Mouse (Mus musculus) gastrocnemius, adult 2 months (tissue): ENCODE results near the gene P4ha1. TPM values are rescaled to one million over a fixed set of nuclear protein-coding genes. Genes with fewer than 3 reads are reported as not detected.
"Not testable (repeated sequence)": the region's sequence is repeated elsewhere in the genome, so short reads cannot be mapped to it uniquely, and the experiment has no call there.

Experiments used
- DNase-seq: peaks from one replicate; pipeline ENCODE4 v3.0.0; 2022
- H3K27ac ChIP-seq: fragments of 200-600 bp; 2 replicates; pipeline ENCODE4 v1.8.1; 2022; ENCODE audit warnings: mild to moderate bottlenecking
- H3K4me3 ChIP-seq: fragments of 200-600 bp; 2 replicates; pipeline ENCODE4 v1.8.1; 2022; ENCODE audit warnings: mild to moderate bottlenecking, moderate library complexity
- CTCF ChIP-seq: fragments of 200-600 bp; IDR thresholded peaks from 2 replicates; pipeline ENCODE4 v1.8.1; 2022; ENCODE audit warnings: antibody characterized with exemption, mild to moderate bottlenecking, moderate library complexity
- intact Hi-C: fragments of 180-260 bp; cut with DNase I; formaldehyde crosslinking; loops from one replicate; pipeline ENCODE4 v1.15.1; 2025
- total RNA-seq, 2 experiments: library from RNA; stranded (reverse); gene quantifications; 2 replicates each; pipeline ENCODE4 v1.2.3; 2021

Gene P4ha1
- total RNA-seq, 2 experiments from 2014 or later = 32.5 to 49.8 TPM

- no peak for TF ChIP-seq CTCF
- DNase-seq = no peak
- intact Hi-C loops = no loop called here
- Histone ChIP-seq H3K4me3 (no peak overlapping the region), H3K27ac (no peak overlapping the region)
Measured at GRCm38 (mm10) chr10:59389652-59390051, 66.6 kb downstream of the P4ha1 start.

GRCm38 (mm10) chr10:59391907-59392306 is 68.8 kb downstream of the P4ha1 start:
- DNase-seq = no peak

DNA sequence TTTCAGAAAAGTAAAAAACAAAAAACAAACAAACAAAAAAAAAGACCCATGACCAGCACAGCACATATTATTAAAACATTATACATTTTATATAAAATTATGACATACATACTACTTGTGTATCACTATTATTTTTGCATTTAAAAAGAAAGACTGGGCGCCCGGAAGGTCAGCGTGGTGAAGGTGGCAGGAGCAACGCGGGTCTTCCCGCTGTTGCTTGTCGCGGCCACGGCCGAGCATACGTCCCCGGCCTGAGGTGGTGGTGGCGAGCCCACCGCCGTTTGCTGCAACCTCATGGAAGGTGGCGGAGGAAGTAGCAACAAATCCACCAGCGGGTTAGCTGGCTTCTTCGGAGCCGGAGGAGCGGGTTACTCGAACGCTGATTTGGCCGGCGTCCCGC is 72.4 kb downstream of the P4ha1 start, which contains the start of gene Gm10273:
Gene Gm10273, plus strand, starts transcription at position 172 of the 400 bp plus-strand sequence.
- DNase-seq, H3K4me3 ChIP-seq, H3K27ac ChIP-seq, intact Hi-C loops: not testable (repeated sequence)

More at GRCm38 (mm10) chr10:59391907-59392306, 68.8 kb downstream of the P4ha1 start:
- Histone ChIP-seq H3K27ac (no peak overlapping the region), H3K4me3 (no peak overlapping the region)
- intact Hi-C loops = no loop called here
- TF ChIP-seq CTCF = no peak

DNA sequence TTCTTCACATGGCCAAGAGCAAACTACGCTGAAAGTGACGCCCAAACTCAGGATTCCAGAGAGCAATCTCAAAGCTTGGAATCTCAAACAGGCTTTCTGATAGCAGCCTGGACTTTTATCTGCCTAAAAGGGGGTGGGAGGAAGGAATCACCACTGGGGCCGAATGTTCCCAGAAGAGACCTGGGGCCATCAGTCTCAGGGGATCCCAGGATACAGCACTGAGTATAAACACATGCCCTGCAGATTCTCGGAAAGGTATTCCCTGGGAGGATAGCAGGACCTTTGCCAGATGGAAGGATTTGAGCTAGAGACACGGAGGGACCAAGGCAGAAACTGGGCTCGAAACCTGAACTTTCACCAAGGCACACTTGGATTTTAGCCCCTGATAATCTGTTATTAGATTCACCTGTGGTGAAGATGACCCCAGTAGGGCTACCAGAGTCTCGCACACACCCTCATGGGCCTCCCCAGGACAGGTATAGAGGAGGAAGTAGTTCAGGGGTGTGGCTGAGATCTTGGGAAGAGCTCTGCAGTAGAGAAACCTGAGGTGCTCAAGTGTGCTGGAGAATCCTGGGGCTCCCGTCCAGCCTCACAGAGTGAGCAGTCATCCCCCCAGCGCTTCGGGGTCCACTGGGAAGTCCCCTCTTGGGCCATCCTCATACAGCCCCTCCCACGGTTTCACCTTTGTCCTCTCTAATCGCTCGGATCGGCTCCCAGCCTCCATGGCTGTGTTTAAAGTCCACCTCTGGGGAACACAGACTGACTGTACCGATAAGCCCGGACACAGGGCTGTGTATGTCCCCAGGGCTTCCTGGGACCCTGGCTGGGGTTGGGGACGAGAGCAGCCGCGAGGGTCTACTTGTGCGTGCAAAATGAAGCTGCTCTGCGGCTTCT is 80.0 kb downstream of the P4ha1 start, which contains the start of gene Pla2g12b:
Gene Pla2g12b, plus strand, starts transcription at position 762 of the 894 bp plus-strand sequence.
- no peak for TF ChIP-seq CTCF
- no peak within 1 kb of the TSS for H3K27ac ChIP-seq

DNA sequence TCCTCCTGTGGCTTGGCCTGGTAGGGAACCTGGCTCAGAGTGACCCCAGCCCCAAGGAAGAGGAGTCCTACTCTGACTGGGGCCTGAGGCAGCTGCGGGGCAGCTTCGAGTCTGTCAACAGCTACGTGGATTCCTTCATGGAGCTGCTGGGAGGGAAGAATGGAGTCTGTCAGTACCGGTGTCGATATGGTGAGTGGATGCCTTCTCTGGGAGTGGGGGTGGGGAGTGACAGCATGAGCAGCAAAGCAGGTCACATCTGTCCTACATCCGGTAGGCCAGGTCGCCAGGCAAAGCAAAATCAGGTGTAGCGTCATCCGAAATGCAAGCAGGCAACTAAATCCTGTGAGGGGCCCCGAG is 80.7 kb downstream of the P4ha1 start:
- no peak for DNase-seq
- intact Hi-C loops = no loop called here
- no peak overlapping the region for H3K4me3 ChIP-seq
- no peak overlapping the region for H3K27ac ChIP-seq
- no peak for TF ChIP-seq CTCF

More for the DNA sequence above, 80.0 kb downstream of the P4ha1 start, which contains the start of gene Pla2g12b:
- intact Hi-C loops = no loop called here
- no peak within 1 kb of the TSS for H3K4me3 ChIP-seq
- no peak for DNase-seq

GRCm38 (mm10) chr10:59408499-59408898 is 85.4 kb downstream of the P4ha1 start:
- intact Hi-C loops = no loop called here
- TF ChIP-seq CTCF = no peak
- no peak for DNase-seq

GRCm38 (mm10) chr10:59410264-59410663 is 87.2 kb downstream of the P4ha1 start:
- H3K4me3 ChIP-seq = no peak overlapping the region
- no peak for TF ChIP-seq CTCF
- no peak for DNase-seq
- intact Hi-C loops = no loop called here
- H3K27ac ChIP-seq = no peak overlapping the region

More at GRCm38 (mm10) chr10:59408499-59408898, 85.4 kb downstream of the P4ha1 start:
- no peak overlapping the region for H3K4me3 ChIP-seq
- H3K27ac ChIP-seq = no peak overlapping the region

DNA sequence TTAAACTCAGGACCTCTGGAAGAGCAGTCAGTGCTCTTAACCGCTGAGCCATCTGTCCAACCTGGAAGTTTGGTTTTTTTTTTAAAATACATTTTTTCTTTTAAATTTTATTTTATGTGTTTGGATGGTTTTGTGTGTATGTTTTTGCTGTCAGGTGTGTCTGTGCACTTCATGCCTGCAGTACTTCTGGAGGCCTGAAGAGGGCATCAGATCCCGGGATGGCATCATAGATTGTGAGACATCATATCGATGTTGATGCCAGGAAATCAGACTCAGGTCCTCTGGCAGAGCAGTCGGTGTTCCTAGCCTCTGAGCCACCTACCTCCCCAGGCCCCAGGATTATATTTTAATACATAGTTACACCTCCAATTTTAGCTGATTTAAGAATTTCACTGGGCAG is 90.6 kb downstream of the P4ha1 start:
- intact Hi-C loops = no loop called here
- H3K4me3 ChIP-seq = no peak overlapping the region
- DNase-seq = no peak
- H3K27ac ChIP-seq = no peak overlapping the region
- TF ChIP-seq CTCF = peak; percentile 23; the same call in 1 of the 2 replicates

GRCm38 (mm10) chr10:59416623-59417022 is 93.5 kb downstream of the P4ha1 start:
- no peak for TF ChIP-seq CTCF
- H3K27ac ChIP-seq = peak overlapping the region; percentile 48
- no peak overlapping the region for H3K4me3 ChIP-seq
- intact Hi-C loops = no loop called here
- no peak for DNase-seq

DNA sequence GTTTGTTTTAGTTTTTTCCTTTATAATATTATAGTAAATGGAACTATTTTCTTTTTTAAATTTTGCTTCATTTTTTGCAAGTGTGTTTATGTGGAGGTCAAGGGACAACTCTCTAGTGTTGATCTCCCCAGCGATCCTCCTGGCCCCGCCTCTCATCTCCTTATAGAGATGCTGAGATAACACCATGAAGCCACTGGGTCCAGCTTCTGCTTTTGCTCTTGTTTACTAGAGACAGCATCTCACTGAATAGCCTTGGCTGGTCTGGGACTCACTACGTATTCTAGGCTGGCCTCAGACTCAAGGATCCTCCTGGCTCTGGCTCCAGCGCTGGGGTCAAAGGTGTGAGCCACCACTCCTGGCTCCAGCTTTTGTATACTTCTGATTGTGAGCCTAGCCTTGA is 96.4 kb downstream of the P4ha1 start:
- TF ChIP-seq CTCF = no peak
- intact Hi-C loops = no loop called here
- H3K4me3 ChIP-seq = no peak overlapping the region
- no peak overlapping the region for H3K27ac ChIP-seq
- no peak for DNase-seq

Other genes with a start within 250 kb of the P4ha1 start
- 1 to 10 TPM; 6.0 to 7.6 TPM for gene Sept10, start 101.4 kb upstream of the P4ha1 start, total RNA-seq
- under 1 TPM; 0.75 to 0.77 TPM for gene Sowahc, start 101.3 kb upstream of the P4ha1 start, total RNA-seq
- 100 to 1,000 TPM; 149 to 171 TPM for gene Gm10273, start 72.3 kb downstream of the P4ha1 start, total RNA-seq
- not detected for gene Pla2g12b, start 80.4 kb downstream of the P4ha1 start, total RNA-seq
- gene Oit3, start 118.5 kb downstream of the P4ha1 start, total RNA-seq = under 1 TPM in 1 of 2 experiments, not detected in 1; 0.11 TPM